Mouse (Mus musculus): ENCODE measurements around the gene Pacs2. TPM values are rescaled to one million over a fixed set of nuclear protein-coding genes. Genes with fewer than 3 reads are reported as not detected.

The Pacs2 gene
- polyA plus RNA-seq, 1 experiment = 42.4 TPM

- WGBS = 47% methylated on average over 6 of the region's 6 CpGs
- no peaks in the 10 kb centered on the region for H3K36me3 ChIP-seq (ENCODE audit: control insufficient read depth, insufficient read depth, low read length)
- no peaks in the 10 kb centered on the region for H3K27me3 ChIP-seq (replicated peaks; ENCODE audit: control insufficient read depth, insufficient read depth, low read length)
- no peak for TF ChIP-seq POLR2A (IDR thresholded peaks at IDR 0.05; ENCODE audit: low read depth, low read length)
- TF ChIP-seq CTCF (conservative IDR thresholded peaks at IDR 0.05; ENCODE audit: insufficient read depth, insufficient read length, low read depth, low read length) = no peak
- H3K4me3 ChIP-seq (ENCODE audit: insufficient read depth, low read depth, low read length) = no peak overlapping the region
- DNase-seq = peak; percentile 56
- peak overlapping the region; percentile 54; the same call in 1 of the 2 replicates for H3K27ac ChIP-seq (ENCODE audit: insufficient read depth, low read depth, low read length)
- H3K4me1 ChIP-seq (ENCODE audit: control insufficient read depth, insufficient read depth, low read length) = peaks cover 23% of the 10 kb centered on the region
Observed at GRCm38 (mm10) chr12:113011702-113012360, 2.5 kb upstream of the Pacs2 start.

- no peak overlapping the region for H3K27ac ChIP-seq (ENCODE audit: insufficient read depth, low read depth, low read length)
- no peak for TF ChIP-seq CTCF (conservative IDR thresholded peaks at IDR 0.05; ENCODE audit: insufficient read depth, insufficient read length, low read depth, low read length)
- TF ChIP-seq POLR2A (IDR thresholded peaks at IDR 0.05; ENCODE audit: low read depth, low read length) = no peak
Observed at GRCm38 (mm10) chr12:113012443-113012842, 1.9 kb upstream of the Pacs2 start.

GRCm38 (mm10) chr12:113013021-113013491, 1.3 kb upstream of the Pacs2 start:
- Histone ChIP-seq H3K27ac (ENCODE audit: insufficient read depth, low read depth, low read length) (peak overlapping the region; percentile 86; the same call in 1 of the 2 replicates), H3K4me1 (ENCODE audit: control insufficient read depth, insufficient read depth, low read length) (peaks cover 26% of the 10 kb centered on the region), H3K36me3 (ENCODE audit: control insufficient read depth, insufficient read depth, low read length) (no peaks in the 10 kb centered on the region), H3K27me3 (replicated peaks; ENCODE audit: control insufficient read depth, insufficient read depth, low read length) (no peaks in the 10 kb centered on the region), H3K4me3 (ENCODE audit: insufficient read depth, low read depth, low read length) (no peak overlapping the region)
- DNase-seq = no peak
- TF ChIP-seq POLR2A (IDR thresholded peaks at IDR 0.05; ENCODE audit: low read depth, low read length) = no peak
- no peak for TF ChIP-seq CTCF (conservative IDR thresholded peaks at IDR 0.05; ENCODE audit: insufficient read depth, insufficient read length, low read depth, low read length)
- 79% methylated on average over 3 of the region's 3 CpGs for WGBS

More at GRCm38 (mm10) chr12:113012443-113012842, 1.9 kb upstream of the Pacs2 start:
- no peaks in the 10 kb centered on the region for H3K36me3 ChIP-seq (ENCODE audit: control insufficient read depth, insufficient read depth, low read length)
- 87% methylated on average over 5 of the region's 5 CpGs for WGBS
- peaks cover 23% of the 10 kb centered on the region for H3K4me1 ChIP-seq (ENCODE audit: control insufficient read depth, insufficient read depth, low read length)
- DNase-seq = no peak
- H3K4me3 ChIP-seq (ENCODE audit: insufficient read depth, low read depth, low read length) = no peak overlapping the region
- H3K27me3 ChIP-seq (replicated peaks; ENCODE audit: control insufficient read depth, insufficient read depth, low read length) = no peaks in the 10 kb centered on the region

- DNase-seq = peak; percentile 60
- peaks cover 31% of the 10 kb centered on the region for H3K4me1 ChIP-seq (ENCODE audit: control insufficient read depth, insufficient read depth, low read length)
- H3K27ac ChIP-seq (ENCODE audit: insufficient read depth, low read depth, low read length) = peak overlapping the region; percentile 90
- TF ChIP-seq CTCF (conservative IDR thresholded peaks at IDR 0.05; ENCODE audit: insufficient read depth, insufficient read length, low read depth, low read length) = no peak
- no peak for TF ChIP-seq POLR2A (IDR thresholded peaks at IDR 0.05; ENCODE audit: low read depth, low read length)
- WGBS = 1% methylated on average over 64 of the region's 64 CpGs
- H3K4me3 ChIP-seq (ENCODE audit: insufficient read depth, low read depth, low read length) = peak overlapping the region; percentile 93
- no peaks in the 10 kb centered on the region for H3K27me3 ChIP-seq (replicated peaks; ENCODE audit: control insufficient read depth, insufficient read depth, low read length)
- no peaks in the 10 kb centered on the region for H3K36me3 ChIP-seq (ENCODE audit: control insufficient read depth, insufficient read depth, low read length)
Observed at GRCm38 (mm10) chr12:113014561-113015556, 551 bp downstream of the Pacs2 start.

GRCm38 (mm10) chr12:113015956-113016355, 1.6 kb downstream of the Pacs2 start:
- H3K36me3 ChIP-seq (ENCODE audit: control insufficient read depth, insufficient read depth, low read length) = no peaks in the 10 kb centered on the region

GRCm38 (mm10) chr12:113016976-113017375, 2.7 kb downstream of the Pacs2 start:
- TF ChIP-seq POLR2A (IDR thresholded peaks at IDR 0.05; ENCODE audit: low read depth, low read length) (no peak), CTCF (conservative IDR thresholded peaks at IDR 0.05; ENCODE audit: insufficient read depth, insufficient read length, low read depth, low read length) (no peak)
- WGBS = 74% methylated on average over 8 of the region's 8 CpGs

More at GRCm38 (mm10) chr12:113015956-113016355, 1.6 kb downstream of the Pacs2 start:
- TF ChIP-seq CTCF (conservative IDR thresholded peaks at IDR 0.05; ENCODE audit: insufficient read depth, insufficient read length, low read depth, low read length) = no peak
- TF ChIP-seq POLR2A (IDR thresholded peaks at IDR 0.05; ENCODE audit: low read depth, low read length) = no peak
- Histone ChIP-seq H3K4me1 (ENCODE audit: control insufficient read depth, insufficient read depth, low read length) (peaks cover 31% of the 10 kb centered on the region), H3K4me3 (ENCODE audit: insufficient read depth, low read depth, low read length) (no peak overlapping the region), H3K27me3 (replicated peaks; ENCODE audit: control insufficient read depth, insufficient read depth, low read length) (no peaks in the 10 kb centered on the region), H3K27ac (ENCODE audit: insufficient read depth, low read depth, low read length) (no peak overlapping the region)
- WGBS = 64% methylated on average over 4 of the region's 4 CpGs
- no peak for DNase-seq

More at GRCm38 (mm10) chr12:113016976-113017375, 2.7 kb downstream of the Pacs2 start:
- Histone ChIP-seq H3K27ac (ENCODE audit: insufficient read depth, low read depth, low read length) (no peak overlapping the region), H3K27me3 (replicated peaks; ENCODE audit: control insufficient read depth, insufficient read depth, low read length) (no peaks in the 10 kb centered on the region), H3K4me1 (ENCODE audit: control insufficient read depth, insufficient read depth, low read length) (peaks cover 24% of the 10 kb centered on the region), H3K4me3 (ENCODE audit: insufficient read depth, low read depth, low read length) (no peak overlapping the region), H3K36me3 (ENCODE audit: control insufficient read depth, insufficient read depth, low read length) (no peaks in the 10 kb centered on the region)
- no peak for DNase-seq

Measured in kidney, adult 2 months (tissue).